12 mouse cellular contexts compared by ENCODE assay signal in the genomic region with DNA sequence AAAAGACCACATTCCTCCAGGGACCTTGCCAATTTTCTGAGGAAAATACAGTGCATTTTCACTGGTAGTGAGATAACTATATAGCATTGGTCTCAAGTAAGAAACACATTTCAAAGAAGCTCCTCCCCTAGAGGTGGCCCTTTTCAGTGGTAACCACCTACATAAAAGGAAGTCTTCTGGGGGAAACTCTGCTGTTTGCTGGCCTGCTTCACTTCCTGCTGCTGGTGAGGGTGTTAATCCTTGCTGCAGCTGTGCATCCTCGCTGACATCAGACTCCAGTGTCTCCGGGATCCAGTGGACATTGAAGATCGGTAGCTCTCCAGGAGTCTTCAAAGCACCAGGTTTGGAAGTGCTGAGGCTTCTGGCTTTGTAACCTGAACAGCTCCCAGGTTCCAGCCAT. TPM values are rescaled to one million over a fixed set of nuclear protein-coding genes. Genes with fewer than 3 reads are reported as not detected.
DNase-seq lines count a peak whose midpoint lies in the region; ATAC-seq and TF ChIP-seq lines count a peak whose summit lies in the region.
"Not testable (repeated sequence)": the region's sequence is repeated elsewhere in the genome, so short reads cannot be mapped to it uniquely, and the experiment has no call there.
"Had no signal": no experiment of that assay in that cellular context is flagged by ENCODE, and none has a peak within 500 bp of the region (broad histone marks: within the 10 kb centered on the region; RNA-seq: fewer than 3 reads in every experiment).

TSS of gene Slc28a2 (plus strand) at position 278 of the 400 bp plus-strand sequence.

- 15% methylated on average over 2 of the region's 3 CpGs for WGBS in intestine, postnatal 0 days
- 38% methylated on average over 3 of the region's 3 CpGs for WGBS in stomach, embryonic 15.5 days

- H3K4me1 ChIP-seq in bone marrow macrophage, adult 2 months (ENCODE audit: control insufficient read depth, insufficient read depth, low read length); intestine, postnatal 0 days (replicated peaks; ENCODE audit: control insufficient read depth, insufficient read depth, low read length); stomach, embryonic 15.5 days: not testable (repeated sequence)

- not testable (repeated sequence) for H3K36me3 ChIP-seq in intestine, postnatal 0 days (ENCODE audit: control insufficient read depth, insufficient read depth); stomach, embryonic 15.5 days

- peak within 1 kb of the TSS; percentile 33 for H3K4me3 ChIP-seq in bone marrow macrophage, adult 2 months (ENCODE audit: insufficient read depth, low read length)
- not testable (repeated sequence) for H3K4me3 ChIP-seq in intestine, postnatal 0 days (ENCODE audit: low read depth, low read length); stomach, embryonic 15.5 days (replicated peaks)

- not testable (repeated sequence) for TF ChIP-seq CTCF in bone marrow macrophage, adult 2 months (IDR thresholded peaks at IDR 0.05; ENCODE audit: low read depth, low read length); intestine, postnatal 0 days (IDR thresholded peaks at IDR 0.05; ENCODE audit: low read depth)

- peak; percentile 55 for DNase-seq in CD4-positive, CD25-positive, alpha-beta regulatory T cell, adult 2 months (ENCODE audit: low read depth, low spot score)
- DNase-seq in heart, adult 18-20 months: peak in 1 of 2 experiments; percentile 65
- DNase-seq in heart, postnatal 36 days: not testable (repeated sequence)
- DNase-seq in naive thymus-derived CD4-positive, alpha-beta T cell, adult 2 months (ENCODE audit: low read depth): peak; percentile 45
- DNase-seq in thymus, postnatal 25 days: peak; percentile 54

- not testable (repeated sequence) for H3K9ac ChIP-seq in intestine, postnatal 0 days (ENCODE audit: low read depth, low read length); stomach, embryonic 15.5 days

- not testable (repeated sequence) for H3K27me3 ChIP-seq in intestine, postnatal 0 days (replicated peaks; ENCODE audit: control insufficient read depth, insufficient read depth, low read length); stomach, embryonic 15.5 days (replicated peaks)

- peak within 1 kb of the TSS; percentile 35 for H3K4me2 ChIP-seq in intestine, postnatal 0 days (replicated peaks; ENCODE audit: low read depth)
- not testable (repeated sequence) for H3K4me2 ChIP-seq in stomach, embryonic 15.5 days

- not testable (repeated sequence) for H3K27ac ChIP-seq in bone marrow macrophage, adult 2 months (ENCODE audit: insufficient read depth, low read depth, low read length); intestine, postnatal 0 days (ENCODE audit: low read depth, low read length); stomach, embryonic 15.5 days

- peak; percentile 36; the same call in 1 of the 2 replicates for ATAC-seq in intestine, postnatal 0 days
- ATAC-seq in stomach, embryonic 15.5 days (ENCODE audit: insufficient read depth, low FRiP score, low read depth): not testable (repeated sequence)

- intact Hi-C loops in heart, postnatal 36 days (cut with DNase I): not testable (repeated sequence)

- H3K9me3 ChIP-seq in intestine, postnatal 0 days (ENCODE audit: control insufficient read depth); stomach, embryonic 15.5 days: not testable (repeated sequence)

- not testable (repeated sequence) for TF ChIP-seq POLR2A in bone marrow macrophage, adult 2 months (IDR thresholded peaks at IDR 0.05; ENCODE audit: borderline replicate concordance, low read depth, low read length)

RNA-seq across cellular contexts. Expression of gene Slc28a2, which starts in this region (rescaled TPM):
- polyA plus RNA-seq in bone marrow macrophage, adult 2 months (2012; ENCODE audit: insufficient read depth, insufficient read length, missing spikeins): 22.4 and 29.6 TPM in 2 replicates
- total RNA-seq in heart, adult 18-20 months (2021): 10 to 100 TPM; 19.7 to 26.3 TPM
- total RNA-seq in heart, postnatal 36 days (2021): 10 to 100 TPM; 21.7 to 22.4 TPM
- polyA plus RNA-seq in intestine, postnatal 0 days (2015; fragmentation: Nextera tagmentation; extraction: Ambion mirVana): 67.7 and 75.5 TPM in 2 replicates
- polyA plus RNA-seq in stomach, embryonic 15.5 days (2015; fragmentation: Nextera tagmentation; extraction: Ambion mirVana): 14.3 and 20.0 TPM in 2 replicates
- total RNA-seq: layer of hippocampus, postnatal 36 days; left cerebral cortex, postnatal 25 days; midbrain, postnatal 0 days had no signal
- polyA plus RNA-seq: forebrain, embryonic 13.5 days had no signal
